Mouse (Mus musculus) kidney, adult 2 months (tissue): ENCODE results near the gene Abcb1b. TPM values are rescaled to one million over a fixed set of nuclear protein-coding genes. Genes with fewer than 3 reads are reported as not detected.

ENCODE experiments used
- DNase-seq: peaks from one replicate; pipeline ENCODE4 v3.0.0; 2021
- H3K27ac ChIP-seq: fragments of 200-500 bp; 2 replicates; pipeline ENCODE4 v1.5.1; 2012; ENCODE audit warnings: low read depth, low read length, control low read depth, inconsistent platforms; ENCODE audit not compliant: insufficient read depth
- H3K27me3 ChIP-seq: fragments of 200-500 bp; replicated peaks from 2 replicates; pipeline ENCODE4 v1.6.1; 2012; ENCODE audit warnings: mild to moderate bottlenecking, moderate library complexity, low read length, inconsistent platforms; ENCODE audit not compliant: control insufficient read depth, insufficient read depth
- H3K36me3 ChIP-seq: fragments of 200-500 bp; 2 replicates; pipeline ENCODE4 v1.6.1; 2012; ENCODE audit warnings: mild to moderate bottlenecking, moderate library complexity, low read length, inconsistent platforms; ENCODE audit not compliant: control insufficient read depth, insufficient read depth
- H3K4me1 ChIP-seq: fragments of 200-500 bp; 2 replicates; pipeline ENCODE4 v1.6.1; 2011; ENCODE audit warnings: low read length; ENCODE audit not compliant: control insufficient read depth, insufficient read depth
- H3K4me3 ChIP-seq: fragments of 200-500 bp; 2 replicates; pipeline ENCODE4 v1.5.1; 2011; ENCODE audit warnings: mild to moderate bottlenecking, low read depth, low read length, control low read depth; ENCODE audit not compliant: insufficient read depth
- CTCF ChIP-seq: fragments of 200-500 bp; conservative IDR thresholded peaks from 2 replicates; pipeline ENCODE4 v1.5.1; 2011; ENCODE audit warnings: low read depth, mild to moderate bottlenecking, control low read depth, low read length, moderate library complexity, mixed read lengths; ENCODE audit not compliant: insufficient read depth, insufficient read length
- POLR2A ChIP-seq: fragments of 200-500 bp; IDR thresholded peaks from one replicate; pipeline ENCODE4 v1.6.1; 2011; ENCODE audit warnings: low read depth, low read length, control low read depth
- WGBS: fragments of 180-500 bp; shearing (Covaris S2); methylation state at CpG from one replicate; pipeline ENCODE4 v1.1.7; 2018; 5-methylcytosine and 5-hydroxymethylcytosine counted together
- polyA plus RNA-seq: library from polyadenylated mRNA; depleted of rRNA; stranded (reverse); fragments of >200 nt; gene quantifications from 2 replicates; pipeline ENCODE4 v1.2.3, GENCODE M21; 2012; rRNA removed

Abcb1b gene
- polyA plus RNA-seq, 1 experiment = 10.2 TPM

DNA sequence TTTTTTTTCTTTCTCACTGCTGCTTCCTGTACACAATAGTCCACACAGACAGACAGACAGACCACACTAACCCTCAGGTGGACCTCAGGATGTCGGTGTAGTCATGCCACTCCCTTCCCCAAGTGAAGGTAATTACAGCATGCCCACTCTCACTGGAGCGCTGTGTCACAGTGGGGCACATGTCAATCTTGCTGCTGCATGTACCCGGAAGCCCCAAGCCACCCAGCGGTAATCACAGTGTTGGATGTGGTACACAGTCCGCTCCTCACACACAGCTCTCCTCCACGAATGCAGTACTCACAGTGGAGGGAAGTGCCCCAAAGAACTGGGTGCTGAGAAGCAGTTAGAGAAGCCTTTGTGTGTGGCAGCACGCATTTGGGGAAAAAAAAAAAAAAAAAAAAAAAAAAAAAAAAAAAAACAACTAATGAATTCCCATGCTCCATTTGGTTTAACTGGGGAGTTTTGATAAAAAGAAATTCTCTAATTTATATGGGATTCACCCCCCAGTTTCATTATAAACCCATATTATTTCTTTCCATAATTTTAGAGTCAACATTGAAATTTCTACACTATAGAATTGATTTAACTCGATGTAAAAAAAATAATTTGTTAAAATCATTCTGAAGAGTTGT is 113.7 kb downstream of the Abcb1b start:
- Histone ChIP-seq H3K4me3 (no peak overlapping the region), H3K4me1 (no peaks in the 10 kb centered on the region), H3K27me3 (no peaks in the 10 kb centered on the region), H3K36me3 (no peaks in the 10 kb centered on the region), H3K27ac (no peak overlapping the region)
- no peak for DNase-seq
- TF ChIP-seq CTCF (no peak), POLR2A (no peak)
- 81% methylated on average over 8 of the region's 8 CpGs for WGBS

Other genes with a start within 250 kb of the Abcb1b start
- 0.23 and 0.53 TPM in 2 replicates for gene Rundc3b, start 175.2 kb upstream of the Abcb1b start, polyA plus RNA-seq
- gene Abcb1a, start 138.1 kb upstream of the Abcb1b start, polyA plus RNA-seq = 4.8 and 4.9 TPM in 2 replicates
- 0.15 and 0.33 TPM in 2 replicates for gene Abcb4, start 95.6 kb downstream of the Abcb1b start, polyA plus RNA-seq
- gene Crot, start 199.2 kb downstream of the Abcb1b start, polyA plus RNA-seq = 39.7 and 43.5 TPM in 2 replicates